Mouse (Mus musculus) lung, adult 2 months (tissue): ENCODE data around the gene Bsg.

ENCODE experiments used
- CTCF ChIP-seq: fragments of 200-500 bp; IDR thresholded peaks from 2 replicates; pipeline ENCODE4 v1.5.1; 2011; ENCODE audit warnings: mild to moderate bottlenecking, low read length, control low read depth; ENCODE audit not compliant: insufficient read depth
- POLR2A ChIP-seq: fragments of 200-500 bp; IDR thresholded peaks from 2 replicates; pipeline ENCODE4 v1.6.1; 2011; ENCODE audit warnings: low read depth, mild to moderate bottlenecking, control low read depth, low read length, borderline replicate concordance; ENCODE audit errors: extremely low read depth

DNA sequence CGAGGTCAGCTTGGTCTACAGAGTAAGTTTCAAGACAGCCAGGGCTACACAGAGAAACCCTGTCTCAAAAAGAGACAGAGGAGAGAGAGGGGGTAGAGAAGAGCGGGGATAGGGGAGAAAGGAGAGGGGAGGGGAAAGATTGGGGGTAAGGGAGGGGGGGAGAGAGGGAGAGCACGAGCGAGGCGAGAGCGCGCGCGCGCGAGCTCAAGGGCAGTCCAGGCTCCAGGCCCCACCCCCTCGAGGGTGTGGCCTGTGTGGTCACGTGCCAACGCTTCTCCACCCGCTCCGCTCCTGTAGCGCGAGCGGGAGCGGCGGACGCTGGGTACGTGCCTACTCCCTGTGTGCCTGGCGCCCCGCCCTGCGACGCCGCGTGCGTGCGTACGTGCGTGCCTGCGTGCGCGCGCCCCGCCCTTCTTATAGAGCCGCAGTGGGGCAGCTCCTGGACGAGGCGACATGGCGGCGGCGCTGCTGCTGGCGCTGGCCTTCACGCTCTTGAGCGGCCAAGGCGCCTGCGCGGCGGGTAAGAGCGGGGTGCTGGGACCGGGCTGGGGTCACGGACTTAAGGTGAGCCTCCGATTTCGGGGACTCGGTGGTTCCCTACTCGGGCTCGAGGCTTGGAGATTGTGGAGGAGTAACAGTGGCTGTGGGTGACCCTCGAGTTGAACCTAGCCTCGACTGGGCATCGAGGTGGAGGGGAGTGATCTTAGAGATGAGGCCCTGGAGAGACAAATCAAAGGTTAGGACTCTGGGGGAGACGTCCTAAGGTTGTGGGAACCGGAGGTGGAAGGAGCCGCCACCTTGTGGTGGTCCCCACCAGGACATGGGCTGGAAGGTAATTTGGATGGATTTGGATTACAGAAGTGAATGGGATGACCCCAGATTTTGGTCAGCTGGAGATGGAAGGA lies at the start of gene Bsg:
- TF ChIP-seq POLR2A (peak; percentile 95), CTCF (peak; percentile 44)
